Mouse (Mus musculus) left cerebral cortex, postnatal 36 days (tissue): ENCODE data around the gene Creb5. TPM values are rescaled to one million over a fixed set of nuclear protein-coding genes. Genes with fewer than 3 reads are reported as not detected.

Experiments
- DNase-seq, 2 experiments: peaks; one replicate each; pipeline ENCODE4 v3.0.0; 2021 to 2022; ENCODE audit warnings: low spot score in 2 of 2, mixed read lengths in 1 of 2
- intact Hi-C: fragments of 180-260 bp; cut with DNase I; formaldehyde crosslinking; loops from one replicate; pipeline ENCODE4 v1.15.1; 2025
- total RNA-seq, 2 experiments: library from RNA; stranded (reverse); gene quantifications; 2 replicates each; pipeline ENCODE4 v1.2.3; 2021

The Creb5 gene
- total RNA-seq, 2 experiments from 2014 or later, result 3.7 to 4.5 TPM

GRCm38 (mm10) chr6:53714908-53715321 lies 427.8 kb downstream of the Creb5 start:
- intact Hi-C loops, result no loop called here
- no peak for DNase-seq

GRCm38 (mm10) chr6:53716013-53716412 lies 428.9 kb downstream of the Creb5 start:
- DNase-seq, result no peak
- intact Hi-C loops, result no loop called here

GRCm38 (mm10) chr6:53720009-53720408 lies 432.9 kb downstream of the Creb5 start:
- DNase-seq, result no peak
- intact Hi-C loops, result loop anchor here (5.0 to 10.0 kb wide), 3 partner anchors 195 to 555 kb away; no protein-coding TSS in a partner anchor

GRCm38 (mm10) chr6:53721595-53721994 lies 434.5 kb downstream of the Creb5 start:
- intact Hi-C loops, result loop anchor here (5.0 to 10.0 kb wide), 3 partner anchors 197 to 557 kb away; no protein-coding TSS in a partner anchor
- peak; percentile 51 to 60 for DNase-seq

GRCm38 (mm10) chr6:53722694-53723093 lies 435.6 kb downstream of the Creb5 start:
- intact Hi-C loops, result loop anchor here (5.0 to 10.0 kb wide), 3 partner anchors 198 to 558 kb away; no protein-coding TSS in a partner anchor
- no peak for DNase-seq

GRCm38 (mm10) chr6:53730487-53730886 lies 443.4 kb downstream of the Creb5 start:
- intact Hi-C loops, result no loop called here
- no peak for DNase-seq

GRCm38 (mm10) chr6:53730996-53731485 lies 444.0 kb downstream of the Creb5 start:
- intact Hi-C loops, result no loop called here
- no peak for DNase-seq

GRCm38 (mm10) chr6:53733546-53733945 lies 446.5 kb downstream of the Creb5 start:
- intact Hi-C loops, result no loop called here
- DNase-seq, result no peak

GRCm38 (mm10) chr6:53733999-53734398 lies 446.9 kb downstream of the Creb5 start:
- intact Hi-C loops, result no loop called here
- no peak for DNase-seq

GRCm38 (mm10) chr6:53735696-53736095 lies 448.6 kb downstream of the Creb5 start:
- no peak for DNase-seq
- intact Hi-C loops, result no loop called here

GRCm38 (mm10) chr6:53738206-53738605 lies 451.1 kb downstream of the Creb5 start:
- intact Hi-C loops, result no loop called here
- DNase-seq, result no peak

- intact Hi-C loops, result no loop called here
- no peak for DNase-seq
Measured at GRCm38 (mm10) chr6:53741222-53741621, 454.2 kb downstream of the Creb5 start.

Other genes starting within 250 kb of the Creb5 start
- 10 to 100 TPM; 29.1 to 30.3 TPM for gene Jazf1, start 218.6 kb upstream of the Creb5 start, total RNA-seq